Mouse (Mus musculus) bone marrow, adult 2 months (tissue): ENCODE measurements at regions not wholly inside any gene's neighbourhood (a gene's known extent, or its start where the extent isn't known, plus 50 kb on each side); places are given as distances from the start of the nearest gene placed in this dataset.

Source experiments
- CTCF ChIP-seq: fragments of 200-500 bp; IDR thresholded peaks from 2 replicates; pipeline ENCODE4 v1.5.1; 2011; ENCODE audit warnings: low read length, control low read depth; ENCODE audit not compliant: control insufficient read depth, insufficient read depth
- POLR2A ChIP-seq: fragments of 200-500 bp; IDR thresholded peaks from 2 replicates; pipeline ENCODE4 v1.6.1; 2011; ENCODE audit warnings: low read depth, mild to moderate bottlenecking, control low read depth, low read length, borderline replicate concordance; ENCODE audit not compliant: control insufficient read depth

- TF ChIP-seq CTCF = no peak
- no peak for TF ChIP-seq POLR2A
Observed at GRCm38 (mm10) chr9:46851753-46852152, 146.8 kb upstream of the Gm4791 start.
